19 mouse cellular contexts compared by ENCODE assay signal in the genomic region with DNA sequence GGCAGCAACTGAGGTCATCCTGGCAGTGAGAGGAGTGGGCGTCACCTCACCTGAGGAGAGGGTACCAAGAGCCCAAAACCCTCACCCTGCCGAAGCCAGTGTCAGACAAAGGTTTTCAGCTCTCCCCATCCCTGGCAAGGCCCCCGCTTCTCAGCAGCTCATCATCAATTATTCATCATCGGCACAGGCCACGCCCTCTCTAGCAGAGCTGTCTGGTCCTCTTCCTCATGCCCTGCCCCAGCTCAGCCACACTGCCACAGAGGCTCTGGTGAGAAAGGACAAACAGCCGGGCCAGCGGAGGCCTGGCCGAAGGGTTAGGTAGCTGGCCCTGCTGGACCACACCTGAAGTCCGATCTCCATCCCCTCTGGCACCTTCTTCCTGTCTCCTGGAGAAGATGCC. TPM values are rescaled to one million over a fixed set of nuclear protein-coding genes. Genes with fewer than 3 reads are reported as not detected.
DNase-seq lines count a peak whose midpoint lies in the region; ATAC-seq and TF ChIP-seq lines count a peak whose summit lies in the region.
"Had no signal": no experiment of that assay in that cellular context is flagged by ENCODE, and none has a peak within 500 bp of the region (broad histone marks: within the 10 kb centered on the region; RNA-seq: fewer than 3 reads in every experiment).

No protein-coding gene starts in this region.

- H3K4me3 ChIP-seq in forebrain, embryonic 15.5 days, result no peak overlapping the region
- no peak overlapping the region for H3K4me3 ChIP-seq in hindbrain, postnatal 0 days (ENCODE audit: low read length)
- H3K4me3 ChIP-seq in neural tube, embryonic 14.5 days (ENCODE audit: low read depth, low read length), result no peak overlapping the region

- peaks cover 6% of the 10 kb centered on the region; the same call in 1 of the 2 replicates for H3K4me1 ChIP-seq in forebrain, embryonic 15.5 days
- no peaks in the 10 kb centered on the region for H3K4me1 ChIP-seq in hindbrain, postnatal 0 days (ENCODE audit: insufficient read depth, low read length)
- H3K4me1 ChIP-seq in neural tube, embryonic 14.5 days (ENCODE audit: control insufficient read depth, insufficient read depth, low read length), result peaks cover 5% of the 10 kb centered on the region; the same call in 1 of the 2 replicates

- 0 out of 2 replicates have a peak, but pooled peaks have one; percentile 44 for ATAC-seq in forebrain, embryonic 15.5 days (replicated peaks)
- ATAC-seq in hindbrain, postnatal 0 days, result peak; percentile 46; the same call in 1 of the 2 replicates
- 0 out of 2 replicates have a peak, but pooled peaks have one; percentile 44 for ATAC-seq in neural tube, embryonic 14.5 days (ENCODE audit: low read depth)

- peaks cover 10% of the 10 kb centered on the region; the same call in 1 of the 2 replicates for H3K36me3 ChIP-seq in forebrain, embryonic 15.5 days
- H3K36me3 ChIP-seq in hindbrain, postnatal 0 days (ENCODE audit: insufficient read depth, low read length), result peaks cover 3% of the 10 kb centered on the region; the same call in 1 of the 2 replicates
- peaks cover 30% of the 10 kb centered on the region for H3K36me3 ChIP-seq in neural tube, embryonic 14.5 days (ENCODE audit: control insufficient read depth, insufficient read depth, low read length)

- H3K4me2 ChIP-seq in forebrain, embryonic 15.5 days (replicated peaks), result no peak overlapping the region
- H3K4me2 ChIP-seq in hindbrain, postnatal 0 days (ENCODE audit: low read depth, low read length), result no peak overlapping the region
- no peak overlapping the region for H3K4me2 ChIP-seq in neural tube, embryonic 14.5 days (ENCODE audit: low read depth, low read length)

- peak; percentile 28 for DNase-seq in retina, embryonic 14.5 days (ENCODE audit: low spot score)
- DNase-seq in retina, postnatal 1 day, result no peak
- peak; percentile 39 for DNase-seq in hindbrain, postnatal 0 days (ENCODE audit: low spot score)
- no peak for DNase-seq in Muller cell, postnatal 12 days (ENCODE audit: inconsistent ontology term)
- no peak for DNase-seq in kidney, postnatal 10 days
- DNase-seq: adrenal gland, postnatal 14 days; kidney, adult 2 months; liver; lung, adult 2 months; lung, postnatal 4 days; right cerebral cortex, postnatal 4 days had no signal

- H3K27ac ChIP-seq in forebrain, embryonic 15.5 days (replicated peaks), result no peak overlapping the region
- no peak overlapping the region for H3K27ac ChIP-seq in hindbrain, postnatal 0 days
- H3K27ac ChIP-seq in neural tube, embryonic 14.5 days (ENCODE audit: low read depth, low read length), result peak overlapping the region; percentile 12

- 58% methylated on average over 9 of the region's 9 CpGs for WGBS in forebrain, embryonic 15.5 days
- 42% methylated on average over 9 of the region's 9 CpGs for WGBS in hindbrain, postnatal 0 days
- 47% methylated on average over 9 of the region's 9 CpGs for WGBS in neural tube, embryonic 14.5 days

- no peak overlapping the region for H3K9ac ChIP-seq in forebrain, embryonic 15.5 days (replicated peaks)
- no peak overlapping the region for H3K9ac ChIP-seq in hindbrain, postnatal 0 days (replicated peaks; ENCODE audit: low read length)
- no peak overlapping the region for H3K9ac ChIP-seq in neural tube, embryonic 14.5 days (replicated peaks; ENCODE audit: low read depth, low read length)

- no peaks in the 10 kb centered on the region for H3K9me3 ChIP-seq in forebrain, embryonic 15.5 days
- no peaks in the 10 kb centered on the region for H3K9me3 ChIP-seq in hindbrain, postnatal 0 days (ENCODE audit: low read length)
- H3K9me3 ChIP-seq in neural tube, embryonic 14.5 days (ENCODE audit: control insufficient read depth, low read length), result no peaks in the 10 kb centered on the region

- no peak for TF ChIP-seq CTCF in hindbrain, postnatal 0 days (IDR thresholded peaks at IDR 0.05; ENCODE audit: low read depth)

- H3K27me3 ChIP-seq in forebrain, embryonic 15.5 days, result no peaks in the 10 kb centered on the region
- H3K27me3 ChIP-seq in hindbrain, postnatal 0 days (ENCODE audit: insufficient read depth, low read length), result no peaks in the 10 kb centered on the region
- no peaks in the 10 kb centered on the region for H3K27me3 ChIP-seq in neural tube, embryonic 14.5 days (ENCODE audit: control insufficient read depth, insufficient read depth, low read length)

RNA-seq across cellular contexts. Expression of a gene that starts 10.0 kb away (rescaled TPM):
- 121 and 124 TPM in 2 replicates for polyA plus RNA-seq in forebrain, embryonic 15.5 days (2015; fragmentation: Nextera tagmentation; extraction: Ambion mirVana)
- total RNA-seq in hindbrain, postnatal 0 days (2014; rRNA removed), result 74.0 and 89.4 TPM in 2 replicates
- polyA plus RNA-seq in hindbrain, postnatal 0 days (2015; fragmentation: Nextera tagmentation; extraction: Ambion mirVana), result 78.1 and 91.2 TPM in 2 replicates
- 110 TPM in 2 replicates for polyA plus RNA-seq in neural tube, embryonic 14.5 days (2014; fragmentation: Nextera tagmentation; extraction: Ambion mirVana)

RNA-seq across cellular contexts. Expression of a gene that starts 13.3 kb away (rescaled TPM):
- polyA plus RNA-seq in forebrain, embryonic 15.5 days (2015; fragmentation: Nextera tagmentation; extraction: Ambion mirVana), result not detected in 2 replicates
- not detected in 2 replicates for total RNA-seq in hindbrain, postnatal 0 days (2014; rRNA removed)
- not detected in 2 replicates for polyA plus RNA-seq in hindbrain, postnatal 0 days (2015; fragmentation: Nextera tagmentation; extraction: Ambion mirVana)
- polyA plus RNA-seq in neural tube, embryonic 14.5 days (2014; fragmentation: Nextera tagmentation; extraction: Ambion mirVana), result not detected in 2 replicates
- total RNA-seq: gastrocnemius, adult 18-20 months; granulocyte monocyte progenitor cell, adult 5-6 weeks; hematopoietic stem cell, adult 5-6 weeks had no signal
- polyA plus RNA-seq: embryonic facial prominence, embryonic 11.5 days; heart, embryonic 14.5 days; lung, adult 2 months; thymus, postnatal 0 days had no signal

RNA-seq across cellular contexts. Expression of a gene that starts 21.8 kb away (rescaled TPM):
- polyA plus RNA-seq in forebrain, embryonic 15.5 days (2015; fragmentation: Nextera tagmentation; extraction: Ambion mirVana), result 26.0 and 30.4 TPM in 2 replicates
- 127 and 143 TPM in 2 replicates for total RNA-seq in hindbrain, postnatal 0 days (2014; rRNA removed)
- polyA plus RNA-seq in hindbrain, postnatal 0 days (2015; fragmentation: Nextera tagmentation; extraction: Ambion mirVana), result 32.0 and 37.1 TPM in 2 replicates
- 66.0 and 69.8 TPM in 2 replicates for polyA plus RNA-seq in neural tube, embryonic 14.5 days (2014; fragmentation: Nextera tagmentation; extraction: Ambion mirVana)
- total RNA-seq: granulocyte monocyte progenitor cell, adult 5-6 weeks; hematopoietic stem cell, adult 5-6 weeks had no signal

RNA-seq across cellular contexts. Expression of a gene that starts 25.3 kb away (rescaled TPM):
- 1.9 and 2.6 TPM in 2 replicates for polyA plus RNA-seq in forebrain, embryonic 15.5 days (2015; fragmentation: Nextera tagmentation; extraction: Ambion mirVana)
- total RNA-seq in hindbrain, postnatal 0 days (2014; rRNA removed), result 2.8 and 3.7 TPM in 2 replicates
- polyA plus RNA-seq in hindbrain, postnatal 0 days (2015; fragmentation: Nextera tagmentation; extraction: Ambion mirVana), result 2.5 TPM in 2 replicates
- 1.2 and 1.3 TPM in 2 replicates for polyA plus RNA-seq in neural tube, embryonic 14.5 days (2014; fragmentation: Nextera tagmentation; extraction: Ambion mirVana)

RNA-seq across cellular contexts. Expression of a gene that starts 33.4 kb away (rescaled TPM):
- 175 and 190 TPM in 2 replicates for polyA plus RNA-seq in forebrain, embryonic 15.5 days (2015; fragmentation: Nextera tagmentation; extraction: Ambion mirVana)
- total RNA-seq in hindbrain, postnatal 0 days (2014; rRNA removed), result 61.2 and 101 TPM in 2 replicates
- polyA plus RNA-seq in hindbrain, postnatal 0 days (2015; fragmentation: Nextera tagmentation; extraction: Ambion mirVana), result 201 and 202 TPM in 2 replicates
- 196 and 204 TPM in 2 replicates for polyA plus RNA-seq in neural tube, embryonic 14.5 days (2014; fragmentation: Nextera tagmentation; extraction: Ambion mirVana)

Comparison
In these comparisons a context has a peak if more than half of its experiments do, and no peak if none do; other contexts are left out.
1. DNase-seq: peak in retina, embryonic 14.5 days (single experiment) and hindbrain, postnatal 0 days (single experiment); none in retina, postnatal 1 day (single experiment), Muller cell, postnatal 12 days (single experiment) and kidney, postnatal 10 days (single experiment).
2. Peak in every context shown above with its lines, with median percentiles within 50 percentile points of each other: ATAC-seq.